Comparison of ENCODE assay signal across 7 mouse cellular contexts in genomic region chr10:94147391-94147755, GRCm38 (mm10). TPM values are rescaled to one million over a fixed set of nuclear protein-coding genes. Genes with fewer than 3 reads are reported as not detected.
DNase-seq lines count a peak whose midpoint lies in the region; ATAC-seq and TF ChIP-seq lines count a peak whose summit lies in the region.

No protein-coding gene starts in this region.

- H3K4me2 ChIP-seq in CH12.LX (ENCODE audit: insufficient read depth, low read depth, poor library complexity, severe bottlenecking): peak overlapping the region; percentile 54
- peak overlapping the region; percentile 61 for H3K4me2 ChIP-seq in forebrain, embryonic 12.5 days
- H3K4me2 ChIP-seq in liver, embryonic 15.5 days: peak overlapping the region; percentile 84

- peaks cover 7 to 20% of the 10 kb centered on the region in 2 experiments for H3K36me3 ChIP-seq in CH12.LX (replicated peaks in 1 of 2; ENCODE audit: control insufficient read depth in 1 of 2, insufficient read depth in 1 of 2, low read length in 1 of 2)
- no peaks in the 10 kb centered on the region for H3K36me3 ChIP-seq in forebrain, embryonic 12.5 days (replicated peaks)
- 0 out of 2 replicates have a peak, but pooled peaks cover 2% of the 10 kb centered on the region for H3K36me3 ChIP-seq in liver, embryonic 15.5 days (replicated peaks)

- TF ChIP-seq EP300 in CH12.LX (IDR thresholded peaks at IDR 0.05; ENCODE audit: low read length): no peak

- no peak for TF ChIP-seq POLR2A in CH12.LX (IDR thresholded peaks at IDR 0.05; ENCODE audit: low read depth, low read length)

- no peaks in the 10 kb centered on the region for H3K9me3 ChIP-seq in CH12.LX (replicated peaks; ENCODE audit: low read length)
- no peaks in the 10 kb centered on the region for H3K9me3 ChIP-seq in forebrain, embryonic 12.5 days
- H3K9me3 ChIP-seq in liver, embryonic 15.5 days (replicated peaks): no peaks in the 10 kb centered on the region

- peak in 1 of 2 experiments; percentile 21; a peak in 1 of 4 replicates for TF ChIP-seq CTCF in CH12.LX (conservative IDR thresholded peaks at IDR 0.05 in 1 of 2, IDR thresholded peaks at IDR 0.05 in 1 of 2; ENCODE audit: low read depth in 2 of 2, low read length in 2 of 2)

- dilution Hi-C loops in CH12.LX (cut with MboI; ENCODE audit: extremely low pct_ligation_motif_present, extremely low pct_unique_long_range_greater_than_20kb, low sequenced_read_pairs): no loop called here

- no peak overlapping the region for H3K9ac ChIP-seq in CH12.LX (ENCODE audit: insufficient read depth, low read depth)
- H3K9ac ChIP-seq in forebrain, embryonic 12.5 days: peak overlapping the region; percentile 89
- H3K9ac ChIP-seq in liver, embryonic 15.5 days: peak overlapping the region; percentile 72

- peaks cover 0 to 19% of the 10 kb centered on the region in 2 experiments; a peak in 3 of 4 replicates for H3K4me1 ChIP-seq in CH12.LX (ENCODE audit: control insufficient read depth in 1 of 2, insufficient read depth in 2 of 2)
- H3K4me1 ChIP-seq in forebrain, embryonic 12.5 days: peaks cover 21% of the 10 kb centered on the region
- H3K4me1 ChIP-seq in liver, embryonic 15.5 days (replicated peaks): peaks cover 29% of the 10 kb centered on the region

- peaks cover 2% of the 10 kb centered on the region for H3K79me2 ChIP-seq in CH12.LX (replicated peaks; ENCODE audit: control insufficient read depth, extremely low read depth, insufficient read depth, poor library complexity, severe bottlenecking)

- H3K27ac ChIP-seq in CH12.LX (ENCODE audit: insufficient read depth, low read depth): no peak overlapping the region
- H3K27ac ChIP-seq in forebrain, embryonic 12.5 days: peak overlapping the region; percentile 88; the same call in 1 of the 2 replicates
- peak overlapping the region; percentile 86 for H3K27ac ChIP-seq in liver, embryonic 15.5 days (replicated peaks)

- H3K4me3 ChIP-seq in CH12.LX (replicated peaks in 1 of 3; ENCODE audit: low read depth in 2 of 3, low read length in 2 of 3, poor library complexity in 1 of 3): peak overlapping the region; percentile 75 to 94 (median 89)
- H3K4me3 ChIP-seq in forebrain, embryonic 12.5 days (replicated peaks): peak overlapping the region; percentile 93
- H3K4me3 ChIP-seq in liver, embryonic 15.5 days (replicated peaks): peak overlapping the region; percentile 73

- DNase-seq in 416B (ENCODE audit: low read depth) (peak; percentile 90), CH12.LX (ENCODE audit: extremely low read depth) (no peak)
- no peak for DNase-seq in left cerebral cortex, adult 18-20 months (ENCODE audit: low spot score in 2 of 2)
- no peak for DNase-seq in embryo, embryonic 11 days

- 10% methylated on average over 8 of the region's 8 CpGs for WGBS in forebrain, embryonic 12.5 days
- WGBS in liver, embryonic 15.5 days (ENCODE audit: insufficient replicate concordance): 10% methylated on average over 8 of the region's 8 CpGs

- no peaks in the 10 kb centered on the region for H3K27me3 ChIP-seq in CH12.LX (replicated peaks)
- H3K27me3 ChIP-seq in forebrain, embryonic 12.5 days: no peaks in the 10 kb centered on the region
- no peaks in the 10 kb centered on the region for H3K27me3 ChIP-seq in liver, embryonic 15.5 days

- TF ChIP-seq RAD21 in CH12.LX (IDR thresholded peaks at IDR 0.05; ENCODE audit: low read depth, low read length): peak; percentile 45

- ATAC-seq in forebrain, embryonic 12.5 days (ENCODE audit: low FRiP score): no peak; the same call in none of the 2 replicates
- ATAC-seq in liver, embryonic 15.5 days (ENCODE audit: insufficient read depth): peak; percentile 32; the same call in 1 of the 2 replicates
- no peak for ATAC-seq in frontal cortex, adult (ENCODE audit: low TSS enrichment)

- in situ Hi-C loops in CH12.LX (cut with MboI; ENCODE audit: low pct_ligation_motif_present, low pct_unique_long_range_greater_than_20kb, low sequenced_read_pairs): no loop called here

TF ChIP-seq in CH12.LX, 34 proteins besides CTCF, POLR2A, EP300 and RAD21:
- TF ChIP-seq CHD1 (IDR thresholded peaks at IDR 0.05; ENCODE audit: low read depth, low read length): 0 out of 2 replicates have a peak, but pooled peaks have one; percentile 45
- TF ChIP-seq SIN3A (IDR thresholded peaks at IDR 0.05; ENCODE audit: low read length): no peak; the same call in 1 of the 2 replicates
- no peak for TF ChIP-seq MAX (IDR thresholded peaks at IDR 0.05; ENCODE audit: low read length)
- TF ChIP-seq UBTF (IDR thresholded peaks at IDR 0.05; ENCODE audit: low read depth, low read length): no peak
- TF ChIP-seq ZKSCAN1 (IDR thresholded peaks at IDR 0.05; ENCODE audit: borderline replicate concordance, low read depth, low read length): no peak
- TF ChIP-seq PAX5 (IDR thresholded peaks at IDR 0.05; ENCODE audit: low read length): no peak
- no peak for TF ChIP-seq KAT2A (IDR thresholded peaks at IDR 0.05; ENCODE audit: insufficient replicate concordance, low read length)
- no peak for TF ChIP-seq NELFE (IDR thresholded peaks at IDR 0.05; ENCODE audit: low read depth, low read length)
- TF ChIP-seq JUND (conservative IDR thresholded peaks at IDR 0.05; ENCODE audit: low read depth, low read length): no peak
- 0 out of 2 replicates have a peak, but pooled peaks have one; percentile 9 for TF ChIP-seq MEF2A (IDR thresholded peaks at IDR 0.05; ENCODE audit: borderline replicate concordance, low read depth, low read length)
- TF ChIP-seq ZC3H11A (IDR thresholded peaks at IDR 0.05; ENCODE audit: low read depth, low read length): no peak
- TF ChIP-seq SMC3 (IDR thresholded peaks at IDR 0.05; ENCODE audit: low read depth, low read length): peak; percentile 20; the same call in 1 of the 2 replicates
- TF ChIP-seq USF1 (IDR thresholded peaks at IDR 0.05; ENCODE audit: low read depth, low read length): no peak
- TF ChIP-seq E2F4 (IDR thresholded peaks at IDR 0.05; ENCODE audit: insufficient replicate concordance, low read depth, low read length): no peak

RNA-seq across cellular contexts. Expression of gene Nr2c1, which starts 0.5 kb away (rescaled TPM):
- total RNA-seq in CH12.LX (2012; rRNA removed): 3.6 and 3.9 TPM in 2 replicates
- 5.4 and 5.7 TPM in 2 replicates for total RNA-seq in CH12.LX (2014; rRNA removed)
- polyA plus RNA-seq in CH12.LX (2012; ENCODE audit: insufficient read length, low read depth): 6.5 TPM in 2 replicates
- polyA plus RNA-seq in forebrain, embryonic 12.5 days (2016; fragmentation: Nextera tagmentation; extraction: Ambion mirVana): 11.9 and 12.1 TPM in 2 replicates
- 2.6 and 2.8 TPM in 2 replicates for polyA plus RNA-seq in liver, embryonic 15.5 days (2015; fragmentation: Nextera tagmentation; extraction: Ambion mirVana)
- 1 to 10 TPM; 9.3 to 9.5 TPM for total RNA-seq in left cerebral cortex, adult 18-20 months (2021)

RNA-seq across cellular contexts. Expression of gene Ndufa12, which starts 51.1 kb away (rescaled TPM):
- 340 and 390 TPM in 2 replicates for total RNA-seq in CH12.LX (2012; rRNA removed)
- 344 and 367 TPM in 2 replicates for total RNA-seq in CH12.LX (2014; rRNA removed)
- polyA plus RNA-seq in CH12.LX (2012; ENCODE audit: insufficient read length, low read depth): 215 and 231 TPM in 2 replicates
- polyA plus RNA-seq in forebrain, embryonic 12.5 days (2016; fragmentation: Nextera tagmentation; extraction: Ambion mirVana): 445 and 465 TPM in 2 replicates
- 124 and 137 TPM in 2 replicates for polyA plus RNA-seq in liver, embryonic 15.5 days (2015; fragmentation: Nextera tagmentation; extraction: Ambion mirVana)
- total RNA-seq in left cerebral cortex, adult 18-20 months (2021): 100 to 1,000 TPM; 249 to 266 TPM
